Mouse (Mus musculus): Measurements from ENCODE around the gene Ssr2.
A peak's percentile ranks its signal among the peaks of the same experiment; 100 is the strongest.
"Not testable (repeated sequence)": the region's sequence is repeated elsewhere in the genome, so short reads cannot be mapped to it uniquely, and the experiment has no call there.

The Ssr2 gene

GRCm38 (mm10) chr3:88604863-88605262 lies 29.2 kb downstream of the Ssr2 start:
- DNase-seq = no peak

GRCm38 (mm10) chr3:88605666-88606065 lies 30.0 kb downstream of the Ssr2 start, which contains the start of gene Arhgef2:
Gene Arhgef2, plus strand, starts transcription at chr3:88605966.
- DNase-seq = not testable (repeated sequence)

- DNase-seq = peak; percentile 94 to 95
These were observed 31.5 kb downstream of the Ssr2 start for GRCm38 (mm10) chr3:88607065-88607757.

GRCm38 (mm10) chr3:88607758-88608138 lies 32.1 kb downstream of the Ssr2 start:
- DNase-seq = no peak

GRCm38 (mm10) chr3:88609066-88609465 lies 33.4 kb downstream of the Ssr2 start:
- no peak for DNase-seq

GRCm38 (mm10) chr3:88614418-88614817 lies 38.7 kb downstream of the Ssr2 start:
- no peak for DNase-seq

GRCm38 (mm10) chr3:88615117-88615516 lies 39.4 kb downstream of the Ssr2 start:
- DNase-seq = peak in 1 of 2 experiments; percentile 12

GRCm38 (mm10) chr3:88615902-88616391 lies 40.3 kb downstream of the Ssr2 start:
- DNase-seq = peak; percentile 73 to 74

- DNase-seq = peak in 1 of 2 experiments; percentile 22
These were observed 41.4 kb downstream of the Ssr2 start for GRCm38 (mm10) chr3:88616951-88617500.

- peak in 1 of 2 experiments; percentile 36 for DNase-seq
These were observed 42.6 kb downstream of the Ssr2 start for GRCm38 (mm10) chr3:88618074-88618871.

- peak; percentile 70 to 78 for DNase-seq
These were observed 43.7 kb downstream of the Ssr2 start for GRCm38 (mm10) chr3:88619113-88620097.

GRCm38 (mm10) chr3:88620146-88620991 lies 44.7 kb downstream of the Ssr2 start:
- DNase-seq = no peak

GRCm38 (mm10) chr3:88620992-88621536 lies 45.4 kb downstream of the Ssr2 start:
- DNase-seq = peak; percentile 75 to 79

GRCm38 (mm10) chr3:88621537-88622112 lies 45.9 kb downstream of the Ssr2 start:
- peak; percentile 64 to 65 for DNase-seq

- peak; percentile 63 for DNase-seq
These were observed 46.7 kb downstream of the Ssr2 start for GRCm38 (mm10) chr3:88622113-88622940.

- peak; percentile 59 to 65 for DNase-seq
These were observed 47.3 kb downstream of the Ssr2 start for GRCm38 (mm10) chr3:88622941-88623345.

GRCm38 (mm10) chr3:88623346-88624135 lies 47.9 kb downstream of the Ssr2 start:
- DNase-seq = peak; percentile 50 to 57

- DNase-seq = peak; percentile 83 to 85
These were observed 48.6 kb downstream of the Ssr2 start for GRCm38 (mm10) chr3:88624324-88624723.

- DNase-seq = peak; percentile 36 to 43
These were observed 49.3 kb downstream of the Ssr2 start for GRCm38 (mm10) chr3:88624951-88625350.

All from cerebellum, postnatal 25 days (tissue).